Mouse (Mus musculus) limb, embryonic 15.5 days (tissue): ENCODE measurements around the gene H2-Q6. TPM values are rescaled to one million over a fixed set of nuclear protein-coding genes. Genes with fewer than 3 reads are reported as not detected.
"Not testable (repeated sequence)": the region's sequence is repeated elsewhere in the genome, so short reads cannot be mapped to it uniquely, and the experiment has no call there.

Source experiments
- ATAC-seq: fragments of 200-750 bp; cut with Nextera tagmentation; 2 replicates; pipeline ENCODE4 v1.8.0; 2017; ENCODE audit warnings: low read depth, moderate TSS enrichment; ENCODE audit not compliant: insufficient number of reproducible peaks, low FRiP score, low TSS enrichment
- H3K27ac ChIP-seq: fragments of 300-500 bp; sonication (generic); 2 replicates; pipeline ENCODE4 v1.5.1; 2015; ENCODE audit warnings: moderate library complexity, mild to moderate bottlenecking, inconsistent platforms
- H3K27me3 ChIP-seq: fragments of 300-500 bp; sonication (generic); 2 replicates; pipeline ENCODE4 v1.6.1; 2015; ENCODE audit warnings: inconsistent platforms
- H3K36me3 ChIP-seq: fragments of 300-500 bp; sonication (generic); 2 replicates; pipeline ENCODE4 v1.6.1; 2015; ENCODE audit warnings: inconsistent platforms
- H3K4me1 ChIP-seq: fragments of 300-500 bp; sonication (generic); 2 replicates; pipeline ENCODE4 v1.6.1; 2015; ENCODE audit warnings: inconsistent platforms
- H3K4me2 ChIP-seq: fragments of 300-500 bp; sonication (generic); 2 replicates; pipeline ENCODE4 v1.6.1; 2015; ENCODE audit warnings: mild to moderate bottlenecking, inconsistent platforms
- H3K4me3 ChIP-seq: fragments of 300-500 bp; sonication (generic); 2 replicates; pipeline ENCODE4 v1.5.1; 2015; ENCODE audit warnings: mild to moderate bottlenecking, inconsistent platforms
- H3K9ac ChIP-seq: fragments of 300-500 bp; sonication (generic); 2 replicates; pipeline ENCODE4 v1.6.1; 2015; ENCODE audit warnings: inconsistent platforms
- H3K9me3 ChIP-seq: fragments of 300-500 bp; sonication (generic); 2 replicates; pipeline ENCODE4 v1.6.1; 2016; ENCODE audit warnings: inconsistent platforms
- WGBS: fragments of 180-500 bp; shearing (Covaris S2); methylation state at CpG from one replicate; pipeline ENCODE4 v1.1.7; 2015; 5-methylcytosine and 5-hydroxymethylcytosine counted together
- polyA plus RNA-seq: library from polyadenylated mRNA; unstranded; fragments of >200 nt; fragmentation: Nextera tagmentation; extraction: Ambion mirVana; gene quantifications from 2 replicates; pipeline ENCODE4 v1.2.1, GENCODE M21; 2015

Gene H2-Q6
- polyA plus RNA-seq, 1 experiment from 2014 or later = 0.46 TPM

- not testable (repeated sequence) for H3K4me1 ChIP-seq, H3K4me2 ChIP-seq, H3K9ac ChIP-seq, H3K27ac ChIP-seq, H3K9me3 ChIP-seq, H3K36me3 ChIP-seq, ATAC-seq
- Histone ChIP-seq H3K4me3 (0 out of 2 replicates have a peak overlapping the region, but pooled peaks have one; percentile 48), H3K27me3 (peaks cover 16% of the 10 kb centered on the region)
- 85% methylated on average over 2 of the region's 3 CpGs for WGBS
These were observed 13.7 kb downstream of the H2-Q6 start for GRCm38 (mm10) chr17:35438395-35438794.

GRCm38 (mm10) chr17:35438885-35439284 lies 14.2 kb downstream of the H2-Q6 start, which contains the start of gene H2-Q7:
H2-Q7 (plus strand) TSS chr17:35439155.
- WGBS = 3% methylated on average over 18 of the region's 18 CpGs
- H3K9me3 ChIP-seq, H3K27ac ChIP-seq, H3K36me3 ChIP-seq, H3K4me1 ChIP-seq: not testable (repeated sequence)
- ATAC-seq = peak; percentile 68
- Histone ChIP-seq H3K4me3 (peak within 1 kb of the TSS; percentile 48), H3K9ac (peak within 1 kb of the TSS; percentile 39), H3K4me2 (peak within 1 kb of the TSS; percentile 91), H3K27me3 (peaks cover 16% of the 10 kb centered on the region)

- Histone ChIP-seq H3K4me2 (peak overlapping the region; percentile 91), H3K27me3 (peaks cover 16% of the 10 kb centered on the region), H3K4me3 (peak overlapping the region; percentile 48), H3K9ac (peak overlapping the region; percentile 39)
- H3K4me1 ChIP-seq, H3K36me3 ChIP-seq, H3K27ac ChIP-seq, H3K9me3 ChIP-seq: not testable (repeated sequence)
- under 1% methylated on average over 39 of the region's 48 CpGs for WGBS
- ATAC-seq = peak; percentile 38; the same call in 1 of the 2 replicates
These were observed 14.7 kb downstream of the H2-Q6 start for GRCm38 (mm10) chr17:35439295-35439747.

- H3K9me3 ChIP-seq, H3K36me3 ChIP-seq, H3K4me3 ChIP-seq, H3K9ac ChIP-seq, ATAC-seq, H3K4me1 ChIP-seq, H3K27ac ChIP-seq: not testable (repeated sequence)
- H3K4me2 ChIP-seq = peak overlapping the region; percentile 91; the same call in 1 of the 2 replicates
- peaks cover 16% of the 10 kb centered on the region for H3K27me3 ChIP-seq
- 40% methylated on average over 27 of the region's 27 CpGs for WGBS
These were observed 15.4 kb downstream of the H2-Q6 start for GRCm38 (mm10) chr17:35439925-35440645.

- H3K27me3 ChIP-seq = peaks cover 16% of the 10 kb centered on the region
- not testable (repeated sequence) for H3K9me3 ChIP-seq, ATAC-seq, H3K4me1 ChIP-seq, H3K4me2 ChIP-seq, H3K36me3 ChIP-seq, H3K27ac ChIP-seq, H3K9ac ChIP-seq, H3K4me3 ChIP-seq
- WGBS = 90% methylated on average over 2 of the region's 2 CpGs
These were observed 17.7 kb downstream of the H2-Q6 start for GRCm38 (mm10) chr17:35442376-35442775.

- H3K27ac ChIP-seq, H3K4me3 ChIP-seq, ATAC-seq, H3K4me2 ChIP-seq, H3K9ac ChIP-seq, H3K27me3 ChIP-seq, H3K9me3 ChIP-seq, H3K4me1 ChIP-seq, H3K36me3 ChIP-seq: not testable (repeated sequence)
- 83% methylated on average over 2 of the region's 2 CpGs for WGBS
These were observed 19.9 kb downstream of the H2-Q6 start for GRCm38 (mm10) chr17:35444510-35444909.

GRCm38 (mm10) chr17:35458247-35458646 lies 33.6 kb downstream of the H2-Q6 start:
- no CpG with 5 or more reads among the region's 1 CpGs for WGBS
- ATAC-seq, H3K36me3 ChIP-seq, H3K9me3 ChIP-seq, H3K4me2 ChIP-seq, H3K4me3 ChIP-seq, H3K27me3 ChIP-seq, H3K9ac ChIP-seq, H3K4me1 ChIP-seq, H3K27ac ChIP-seq: not testable (repeated sequence)

- H3K9me3 ChIP-seq, H3K4me3 ChIP-seq, H3K27me3 ChIP-seq, H3K36me3 ChIP-seq, H3K4me1 ChIP-seq, H3K27ac ChIP-seq, H3K4me2 ChIP-seq, H3K9ac ChIP-seq, ATAC-seq: not testable (repeated sequence)
- 60% methylated on average over 3 of the region's 9 CpGs for WGBS
These were observed 36.1 kb downstream of the H2-Q6 start for GRCm38 (mm10) chr17:35460513-35461341.

- not testable (repeated sequence) for H3K4me3 ChIP-seq, H3K4me2 ChIP-seq, ATAC-seq, H3K9me3 ChIP-seq, H3K9ac ChIP-seq, H3K27ac ChIP-seq, H3K36me3 ChIP-seq
- 4% methylated on average over 8 of the region's 8 CpGs for WGBS
- peaks cover 24% of the 10 kb centered on the region for H3K27me3 ChIP-seq
- peaks cover 10% of the 10 kb centered on the region for H3K4me1 ChIP-seq
These were observed 41.0 kb downstream of the H2-Q6 start for GRCm38 (mm10) chr17:35465651-35466050.

GRCm38 (mm10) chr17:35468936-35469335 lies 44.3 kb downstream of the H2-Q6 start:
- not testable (repeated sequence) for H3K4me3 ChIP-seq, ATAC-seq, H3K27ac ChIP-seq, H3K36me3 ChIP-seq, H3K4me2 ChIP-seq, H3K9ac ChIP-seq, H3K9me3 ChIP-seq
- Histone ChIP-seq H3K27me3 (peaks cover 30% of the 10 kb centered on the region), H3K4me1 (peaks cover 13% of the 10 kb centered on the region)
- WGBS = 59% methylated on average over 3 of the region's 3 CpGs

- ATAC-seq = 0 out of 2 replicates have a peak, but pooled peaks have one; percentile 19
- peak within 1 kb of the TSS; percentile 89 for H3K4me2 ChIP-seq
- peaks cover 13% of the 10 kb centered on the region for H3K4me1 ChIP-seq
- H3K9ac ChIP-seq = 0 out of 2 replicates have a peak within 1 kb of the TSS, but pooled peaks have one; percentile 26
- H3K36me3 ChIP-seq = no peaks in the 10 kb centered on the region
- 1% methylated on average over 79 of the region's 80 CpGs for WGBS
- no peaks in the 10 kb centered on the region for H3K9me3 ChIP-seq
- peaks cover 34% of the 10 kb centered on the region for H3K27me3 ChIP-seq
- no peak within 1 kb of the TSS for H3K27ac ChIP-seq
- H3K4me3 ChIP-seq = peak within 1 kb of the TSS; percentile 44
These were observed 45.4 kb downstream of the H2-Q6 start, which contains the start of gene H2-Q10 for GRCm38 (mm10) chr17:35469842-35470751. H2-Q10 (plus strand) TSS chr17:35470089.
